Mouse (Mus musculus) ES-E14 (cell line): Measurements from ENCODE around the gene Dock7. TPM values are rescaled to one million over a fixed set of nuclear protein-coding genes. Genes with fewer than 3 reads are reported as not detected.

Experiments used
- DNase-seq: peaks from one replicate; pipeline ENCODE4 v3.0.0-alpha.2; 2013; ENCODE audit warnings: low read depth, low spot score
- H3K27ac ChIP-seq: 2 replicates; pipeline ENCODE4 v1.5.1; 2012; ENCODE audit warnings: low read depth, mild to moderate bottlenecking, low read length, moderate library complexity, mixed read lengths; ENCODE audit not compliant: poor library complexity, insufficient read depth, severe bottlenecking
- H3K36me3 ChIP-seq: 2 replicates; pipeline ENCODE4 v1.6.1; 2012; ENCODE audit warnings: mild to moderate bottlenecking, low read length, moderate library complexity, mixed read lengths; ENCODE audit not compliant: control insufficient read depth, poor library complexity, insufficient read depth, severe bottlenecking
- H3K4me1 ChIP-seq, 2 experiments: fragments of 150-350 bp in 1 of 2; sonication (generic) in 1 of 2; 2 replicates each; pipeline ENCODE4 v1.6.1; 2012; ENCODE audit warnings: low read length in 2 of 2, mild to moderate bottlenecking in 1 of 2, mixed read lengths in 1 of 2; ENCODE audit not compliant: control insufficient read depth in 2 of 2, insufficient read depth in 2 of 2, poor library complexity in 1 of 2
- H3K4me3 ChIP-seq, 2 experiments: fragments of 150-350 bp in 1 of 2; sonication (generic) in 1 of 2; 2 replicates each; pipeline ENCODE4 v1.5.1; 2012; ENCODE audit warnings: low read length in 2 of 2, low read depth in 1 of 2, mild to moderate bottlenecking in 1 of 2, mixed read lengths in 1 of 2; ENCODE audit not compliant: insufficient read depth in 1 of 2, poor library complexity in 1 of 2, severe bottlenecking in 1 of 2
- H3K9ac ChIP-seq: 2 replicates; pipeline ENCODE4 v1.6.1; 2012; ENCODE audit warnings: low read depth, mild to moderate bottlenecking, low read length, mixed read lengths; ENCODE audit not compliant: poor library complexity, insufficient read depth, severe bottlenecking
- H3K9me3 ChIP-seq: fragments of 150-350 bp; sonication (generic); 2 replicates; pipeline ENCODE4 v1.6.1; 2012; ENCODE audit warnings: low read depth, mild to moderate bottlenecking, low read length; ENCODE audit not compliant: control insufficient read depth, insufficient read depth
- CHD2 ChIP-seq: IDR thresholded peaks from 2 replicates; pipeline ENCODE4 v1.6.1; 2014; ENCODE audit warnings: mild to moderate bottlenecking, low read depth, low read length, inconsistent platforms
- HCFC1 ChIP-seq: IDR thresholded peaks from 2 replicates; pipeline ENCODE4 v1.6.1; 2012; ENCODE audit warnings: low read length, inconsistent platforms, borderline replicate concordance; ENCODE audit not compliant: insufficient read depth
- MAFK ChIP-seq: IDR thresholded peaks from 2 replicates; pipeline ENCODE4 v1.6.1; 2014; ENCODE audit warnings: mild to moderate bottlenecking, low read depth, low read length, inconsistent platforms; ENCODE audit not compliant: insufficient read depth
- ZC3H11A ChIP-seq: IDR thresholded peaks from 2 replicates; pipeline ENCODE4 v1.6.1; 2012; ENCODE audit warnings: low read depth, mild to moderate bottlenecking, inconsistent platforms, low read length, borderline replicate concordance
- ZNF384 ChIP-seq: IDR thresholded peaks from 2 replicates; pipeline ENCODE4 v1.6.1; 2012; ENCODE audit warnings: low read depth, low read length, inconsistent platforms
- in situ Hi-C, 2 experiments: fragments of 600-800 bp; cut with MboI; formaldehyde crosslinking; loops; one replicate each; pipeline ENCODE4 v1.15.1; 2025; ENCODE audit warnings: low sequenced_read_pairs in 2 of 2, inconsistent platforms in 1 of 2; ENCODE audit not compliant: unreplicated experiment in 2 of 2
- total RNA-seq: library from RNA; depleted of rRNA; stranded (reverse); fragments of 300-350 nt; gene quantifications from 2 replicates; pipeline ENCODE4 v1.2.3, GENCODE M21; 2012

Gene Dock7
- total RNA-seq, 1 experiment: 22.8 TPM

GRCm38 (mm10) chr4:99102846-99103245, 17.9 kb downstream of the Dock7 start:
- Histone ChIP-seq H3K27ac (no peak overlapping the region), H3K4me1 (no peaks in the 10 kb centered on the region), H3K9me3 (no peaks in the 10 kb centered on the region), H3K36me3 (0 out of 2 replicates have a peak, but pooled peaks cover 2% of the 10 kb centered on the region), H3K4me3 (no peak overlapping the region), H3K9ac (no peak overlapping the region)
- TF ChIP-seq HCFC1: no peak
- no peak for TF ChIP-seq ZNF384
- TF ChIP-seq MAFK: no peak
- TF ChIP-seq CHD2: no peak
- TF ChIP-seq ZC3H11A: no peak
- in situ Hi-C loops: no loop called here
- no peak for DNase-seq

DNA sequence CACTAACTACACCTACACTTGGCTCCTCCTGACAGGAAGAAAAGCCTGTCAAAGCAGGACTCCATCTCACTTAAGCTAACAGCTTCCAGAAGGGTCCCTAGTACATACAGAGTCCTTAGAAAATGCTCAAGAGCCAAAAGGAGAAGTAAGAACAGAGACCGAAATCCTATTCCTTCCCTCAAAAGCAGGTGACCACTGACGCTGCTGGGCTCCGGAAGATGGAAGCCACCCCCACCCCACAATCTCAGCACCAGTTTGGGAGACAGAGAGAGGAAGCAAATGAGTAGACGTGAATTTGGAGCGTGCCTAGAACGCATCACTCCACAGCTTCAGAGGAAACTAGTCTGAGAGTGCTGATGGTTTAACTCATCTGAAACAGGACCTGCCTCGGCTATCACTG, 20.0 kb downstream of the Dock7 start:
- H3K4me3 ChIP-seq: no peak overlapping the region
- H3K27ac ChIP-seq: no peak overlapping the region
- no peaks in the 10 kb centered on the region for H3K9me3 ChIP-seq
- 0 out of 2 replicates have a peak, but pooled peaks cover 2% of the 10 kb centered on the region for H3K36me3 ChIP-seq
- H3K9ac ChIP-seq: no peak overlapping the region
- DNase-seq: no peak
- TF ChIP-seq CHD2 (no peak), ZNF384 (no peak)
- no peaks in the 10 kb centered on the region for H3K4me1 ChIP-seq
- in situ Hi-C loops: no loop called here

DNA sequence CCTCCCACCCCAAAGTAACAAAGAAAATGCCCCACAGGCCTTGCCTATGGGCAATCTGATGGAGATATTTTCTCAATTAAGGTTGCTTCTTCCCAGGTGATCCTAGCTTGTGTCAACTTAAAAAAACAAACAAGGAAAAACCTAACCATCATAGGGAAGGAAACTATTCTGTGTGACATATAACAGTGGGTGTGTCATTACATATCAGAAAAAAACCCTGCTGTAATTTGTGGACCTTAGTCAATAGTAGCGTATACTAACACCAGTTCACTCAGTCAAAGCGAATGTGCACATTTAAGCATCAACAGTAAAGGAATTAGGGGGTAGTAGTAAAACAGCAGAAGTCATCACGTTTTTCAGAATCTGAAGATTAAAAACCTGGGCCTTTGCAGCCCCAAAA, 28.9 kb downstream of the Dock7 start:
- Histone ChIP-seq H3K9me3 (no peaks in the 10 kb centered on the region), H3K4me1 (0 out of 4 replicates have a peak, but pooled peaks cover 2 to 6% of the 10 kb centered on the region in 2 experiments), H3K9ac (no peak overlapping the region), H3K4me3 (no peak overlapping the region), H3K36me3 (no peaks in the 10 kb centered on the region), H3K27ac (no peak overlapping the region)
- TF ChIP-seq MAFK: no peak
- TF ChIP-seq HCFC1: no peak
- no peak for TF ChIP-seq ZC3H11A
- TF ChIP-seq ZNF384: no peak
- TF ChIP-seq CHD2: no peak
- no peak for DNase-seq
- in situ Hi-C loops: no loop called here

DNA sequence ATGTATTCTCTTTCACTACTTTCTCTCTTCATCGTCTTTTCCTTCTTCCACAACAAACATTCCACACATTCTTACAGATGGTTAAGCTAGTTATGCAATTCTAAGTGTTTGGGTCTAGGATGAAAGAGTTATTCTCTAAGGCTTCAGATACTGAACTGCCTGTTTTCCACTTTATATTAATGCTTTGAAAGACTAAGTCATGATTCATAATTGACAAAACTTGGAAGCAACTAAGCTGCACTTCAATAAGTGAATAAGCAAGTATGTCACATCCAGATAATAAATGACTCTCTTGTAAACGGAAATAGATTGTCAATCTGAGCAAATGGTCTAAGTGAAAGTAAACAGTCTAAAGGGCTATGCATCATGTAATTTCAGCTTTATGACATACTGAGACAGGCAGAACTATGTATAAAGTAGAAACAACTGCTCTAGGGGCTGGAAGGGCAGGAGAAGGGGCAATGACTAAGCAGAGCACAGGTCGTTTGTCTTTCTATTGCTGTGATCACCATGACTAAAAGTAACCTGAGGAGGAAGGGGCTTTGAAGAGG, 29.5 kb downstream of the Dock7 start:
- Histone ChIP-seq H3K9me3 (no peaks in the 10 kb centered on the region), H3K36me3 (no peaks in the 10 kb centered on the region), H3K4me3 (no peak overlapping the region), H3K27ac (no peak overlapping the region), H3K9ac (no peak overlapping the region), H3K4me1 (0 out of 4 replicates have a peak, but pooled peaks cover 2 to 6% of the 10 kb centered on the region in 2 experiments)
- TF ChIP-seq ZNF384 (no peak), MAFK (0 out of 2 replicates have a peak, but pooled peaks have one; percentile 18)
- DNase-seq: no peak
- in situ Hi-C loops: no loop called here

GRCm38 (mm10) chr4:99087760-99088485, 32.8 kb downstream of the Dock7 start:
- H3K27ac ChIP-seq: no peak overlapping the region
- DNase-seq: no peak
- H3K9ac ChIP-seq: no peak overlapping the region
- in situ Hi-C loops: no loop called here
- no peak overlapping the region for H3K4me3 ChIP-seq
- no peaks in the 10 kb centered on the region for H3K9me3 ChIP-seq
- 0 out of 4 replicates have a peak, but pooled peaks cover 2 to 6% of the 10 kb centered on the region in 2 experiments for H3K4me1 ChIP-seq
- no peaks in the 10 kb centered on the region for H3K36me3 ChIP-seq
- no peak for TF ChIP-seq ZNF384
- no peak for TF ChIP-seq CHD2
- no peak for TF ChIP-seq HCFC1
- TF ChIP-seq MAFK: no peak
- TF ChIP-seq ZC3H11A: no peak
